ENCODE assay signal across 8 mouse cellular contexts in the genomic region with DNA sequence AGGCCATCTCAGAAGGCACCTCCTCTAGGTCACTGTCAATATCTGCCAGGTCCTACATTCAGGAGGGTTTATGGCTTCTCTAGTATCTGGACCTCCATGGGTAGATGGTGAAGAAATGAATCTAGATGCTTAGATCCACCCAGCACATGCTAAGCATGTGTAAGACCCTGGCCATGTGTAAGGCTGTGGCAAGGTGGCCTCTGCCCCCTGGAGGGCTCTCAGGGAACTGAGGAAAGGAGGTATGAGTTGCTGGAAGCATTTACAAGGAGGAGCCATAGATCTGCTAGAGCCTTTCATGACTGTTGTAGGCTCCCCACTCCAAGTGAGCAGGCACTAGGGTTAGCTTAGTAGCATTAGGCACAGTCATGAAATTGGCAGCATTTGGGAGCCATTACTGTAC.
A peak's percentile ranks its signal among the peaks of the same experiment; 100 is the strongest.
DNase-seq lines count a peak whose midpoint lies in the region; TF ChIP-seq lines count a peak whose summit lies in the region.

No protein-coding gene starts in this region.

- H3K27ac ChIP-seq in layer of hippocampus, adult 2 months, result no peak overlapping the region
- no peak overlapping the region for H3K27ac ChIP-seq in bone marrow, adult 2 months (ENCODE audit: control insufficient read depth, insufficient read depth, low read depth, low read length, poor library complexity)
- no peak overlapping the region for H3K27ac ChIP-seq in embryonic facial prominence, embryonic 10.5 days (replicated peaks)

- DNase-seq in layer of hippocampus, adult 2 months (ENCODE audit: low spot score in 2 of 2), result no peak
- DNase-seq in layer of hippocampus, adult 11-12 months (ENCODE audit: low spot score), result no peak
- peak; percentile 67 for DNase-seq in embryonic facial prominence, embryonic 10.5 days (ENCODE audit: low spot score)
- DNase-seq in retina, embryonic 14.5 days (ENCODE audit: low spot score), result peak; percentile 57
- no peak for DNase-seq in cerebellum, postnatal 4 days (ENCODE audit: low spot score in 2 of 2)
- no peak for DNase-seq in right cerebral cortex, postnatal 25 days
- DNase-seq in gastrocnemius, postnatal 25 days, result no peak

- no peaks in the 10 kb centered on the region for H3K9me3 ChIP-seq in embryonic facial prominence, embryonic 10.5 days

- TF ChIP-seq CTCF in layer of hippocampus, adult 2 months (conservative IDR thresholded peaks at IDR 0.05), result peak; percentile 66
- TF ChIP-seq CTCF in bone marrow, adult 2 months (IDR thresholded peaks at IDR 0.05; ENCODE audit: control insufficient read depth, insufficient read depth, low read length), result peak; percentile 21; the same call in 1 of the 2 replicates

- H3K27me3 ChIP-seq in embryonic facial prominence, embryonic 10.5 days (replicated peaks; ENCODE audit: low read depth, poor library complexity, severe bottlenecking), result peaks cover 12% of the 10 kb centered on the region; the same call in 1 of the 2 replicates

- no peaks in the 10 kb centered on the region for H3K4me1 ChIP-seq in bone marrow, adult 2 months (ENCODE audit: control insufficient read depth, insufficient read depth, low read length)
- peaks cover 40% of the 10 kb centered on the region for H3K4me1 ChIP-seq in embryonic facial prominence, embryonic 10.5 days

- H3K4me3 ChIP-seq in layer of hippocampus, adult 2 months, result no peak overlapping the region
- no peak overlapping the region for H3K4me3 ChIP-seq in bone marrow, adult 2 months (replicated peaks; ENCODE audit: control insufficient read depth, low read depth, low read length)
- H3K4me3 ChIP-seq in embryonic facial prominence, embryonic 10.5 days, result no peak overlapping the region

- no peak for TF ChIP-seq POLR2A in bone marrow, adult 2 months (IDR thresholded peaks at IDR 0.05; ENCODE audit: borderline replicate concordance, control insufficient read depth, low read depth, low read length)

- H3K36me3 ChIP-seq in embryonic facial prominence, embryonic 10.5 days (replicated peaks), result no peaks in the 10 kb centered on the region

Comparison
In these comparisons a context has a peak if more than half of its experiments do, and no peak if none do; other contexts are left out.
1. DNase-seq: peak in embryonic facial prominence, embryonic 10.5 days (single experiment) and retina, embryonic 14.5 days (single experiment); none in layer of hippocampus, adult 2 months (0 of 2), layer of hippocampus, adult 11-12 months (single experiment), cerebellum, postnatal 4 days (0 of 2), right cerebral cortex, postnatal 25 days (single experiment) and gastrocnemius, postnatal 25 days (single experiment).